Mouse (Mus musculus) liver, embryonic 14.5 days (tissue): ENCODE measurements at regions not wholly inside any gene's neighbourhood (a gene's known extent, or its start where the extent isn't known, plus 50 kb on each side); places are given as distances from the start of the nearest gene placed in this dataset.

Experiments used
- CTCF ChIP-seq: IDR thresholded peaks from 2 replicates; pipeline ENCODE4 v1.5.1; 2016; ENCODE audit warnings: antibody characterized with exemption, low read depth, control low read depth
- EP300 ChIP-seq: IDR thresholded peaks from 2 replicates; pipeline ENCODE4 v1.6.1; 2016; ENCODE audit warnings: antibody characterized with exemption, low read depth

- no peak for TF ChIP-seq EP300
- no peak for TF ChIP-seq CTCF
Observed at GRCm38 (mm10) chr5:85467811-85468210, 597.6 kb downstream of the Cenpc1 start.
